Mouse (Mus musculus) neural tube, embryonic 10.5 days (tissue): ENCODE measurements around the gene Erp27.

Experiments
- DNase-seq: peaks from one replicate; pipeline ENCODE4 v3.0.0-alpha.2; 2017; ENCODE audit warnings: low spot score; ENCODE audit errors: extremely low spot score

Erp27 gene

DNA sequence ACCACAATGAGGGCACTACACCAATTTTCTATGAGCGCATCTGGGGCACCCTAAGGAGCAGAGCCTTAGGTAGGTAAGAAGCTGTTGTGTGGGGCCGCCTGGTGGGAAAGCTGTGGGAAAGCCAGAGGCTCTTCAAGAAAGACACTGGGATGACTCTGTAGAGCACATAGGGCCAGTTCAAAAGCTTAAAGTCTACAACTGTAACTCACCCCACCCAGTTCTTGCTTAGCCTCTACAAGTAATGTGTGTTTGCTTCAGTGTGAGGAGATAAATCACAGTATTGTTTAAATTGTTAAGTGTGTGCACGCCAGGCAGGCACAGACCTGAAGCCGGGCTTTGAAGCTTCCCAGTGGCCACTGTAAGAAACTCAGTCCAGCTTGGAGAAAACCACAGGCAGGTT is 55.8 kb downstream of the Erp27 start:
- no peak for DNase-seq

DNA sequence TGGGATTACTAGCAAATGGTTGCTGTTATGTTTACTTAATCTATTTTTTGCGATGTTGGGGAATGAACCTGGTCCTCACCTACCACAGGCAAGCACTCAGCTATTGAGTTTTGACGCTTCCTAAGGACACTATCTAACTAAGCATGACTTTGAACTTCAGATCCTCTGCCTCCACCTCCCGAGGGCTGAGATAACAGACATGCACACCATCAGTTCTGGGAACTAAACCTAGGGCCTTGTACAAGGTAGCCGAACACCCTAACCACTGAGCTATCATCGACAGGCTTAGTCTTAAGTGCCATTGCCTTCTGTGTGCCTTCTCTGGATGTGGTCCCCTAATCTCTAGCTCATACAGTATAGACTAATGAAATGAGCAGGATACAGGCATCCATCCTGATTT is 56.6 kb downstream of the Erp27 start:
- DNase-seq: no peak

DNA sequence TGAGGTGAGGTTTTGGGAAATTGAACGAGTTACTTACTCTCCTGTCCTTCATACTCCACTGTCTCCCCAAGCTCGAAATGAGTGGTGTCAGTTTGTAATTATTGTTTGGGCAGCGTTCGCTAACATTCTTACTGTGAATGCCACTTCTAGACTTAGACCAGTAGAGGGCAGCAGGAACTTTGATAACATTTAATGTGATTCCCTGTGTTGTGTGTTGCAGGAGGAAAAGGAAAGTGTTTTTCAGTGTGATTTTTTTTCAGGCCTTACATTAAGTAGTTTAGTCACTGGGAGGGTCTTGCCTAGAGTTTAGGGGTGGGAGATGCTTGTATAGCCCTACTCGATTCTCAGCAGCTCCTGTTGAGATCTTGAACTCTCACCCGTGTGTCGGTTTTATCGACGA is 61.0 kb downstream of the Erp27 start:
- DNase-seq: no peak

DNA sequence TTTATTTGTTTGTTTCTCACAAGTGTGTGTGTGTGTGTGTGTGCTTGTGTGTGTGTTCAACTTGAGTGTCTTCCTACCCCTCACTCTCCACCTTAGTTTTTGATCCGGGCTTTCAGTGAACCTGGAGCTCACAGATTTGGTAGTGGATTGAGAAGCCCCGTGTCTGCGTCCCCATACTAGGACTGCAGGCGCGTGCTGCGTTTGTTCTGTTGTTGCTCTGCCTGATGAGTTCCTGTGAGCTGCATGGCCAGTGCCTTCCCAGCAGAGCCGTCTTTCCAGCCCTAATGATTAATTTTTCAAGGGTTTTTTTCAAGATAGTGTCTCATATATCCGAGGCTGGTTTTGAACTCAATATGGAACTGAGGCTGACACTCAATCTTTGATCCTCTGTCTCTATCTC is 63.6 kb downstream of the Erp27 start:
- no peak for DNase-seq

DNA sequence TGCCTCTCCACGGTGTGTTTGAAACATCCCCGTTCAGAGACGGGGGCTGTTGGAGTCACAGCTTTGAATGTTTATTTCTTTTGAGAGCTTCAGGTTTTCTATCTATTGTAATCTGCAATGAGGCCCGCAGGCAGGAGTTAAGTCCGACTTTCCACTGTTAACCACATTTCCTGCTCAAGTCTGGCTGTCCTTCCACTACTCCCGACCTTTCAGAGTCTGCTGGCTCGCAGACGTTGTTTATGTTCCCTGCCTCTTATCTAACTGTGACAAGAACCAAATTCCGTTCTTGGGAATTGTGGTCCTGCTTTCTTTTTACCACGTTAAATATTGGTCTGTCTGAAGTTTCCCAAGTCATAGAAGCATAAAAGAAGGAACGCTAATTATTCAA is 64.1 kb downstream of the Erp27 start:
- DNase-seq: no peak
